Mouse (Mus musculus): ENCODE measurements around the gene Smlr1. TPM values are rescaled to one million over a fixed set of nuclear protein-coding genes. Genes with fewer than 3 reads are reported as not detected.

Gene Smlr1
- polyA plus RNA-seq (2015; fragmentation: Nextera tagmentation; extraction: Ambion mirVana) = 64.3 and 73.2 TPM in 2 replicates

DNA sequence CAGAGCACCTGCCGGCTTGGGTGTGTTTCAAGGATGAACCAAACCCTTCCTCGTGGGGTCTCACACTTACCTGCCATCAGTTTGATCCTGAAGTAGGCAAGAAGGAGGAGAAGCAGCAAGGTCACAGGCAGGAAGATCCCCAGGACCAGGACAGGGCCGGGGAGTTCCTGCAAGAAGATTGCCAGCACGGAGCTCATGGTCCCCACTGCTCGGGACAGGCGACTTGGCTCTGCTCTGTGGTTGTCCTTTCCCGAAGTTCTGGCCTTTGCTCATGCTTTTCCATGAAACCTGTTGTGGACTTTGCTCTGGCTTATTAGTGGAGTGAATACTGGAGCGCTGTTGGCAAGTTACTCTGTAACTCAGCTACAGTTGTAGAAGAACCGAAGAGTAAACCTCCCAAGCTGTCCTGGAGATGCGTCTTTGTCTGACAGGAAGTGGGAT, at the start of gene Smlr1:
Gene Smlr1, minus strand, starts transcription at position 377 of the 441 bp plus-strand sequence.
- Histone ChIP-seq H3K9ac (replicated peaks) (peak within 1 kb of the TSS; percentile 63), H3K4me2 (ENCODE audit: low read depth, low read length) (peak within 1 kb of the TSS; percentile 63), H3K27ac (ENCODE audit: low read depth) (peak within 1 kb of the TSS; percentile 93), H3K4me1 (ENCODE audit: insufficient read depth) (peaks cover 8% of the 10 kb centered on the region; the same call in 1 of the 2 replicates), H3K9me3 (ENCODE audit: low read length) (no peaks in the 10 kb centered on the region), H3K4me3 (ENCODE audit: low read depth, low read length) (peak within 1 kb of the TSS; percentile 46), H3K36me3 (replicated peaks; ENCODE audit: insufficient read depth, low read length) (no peaks in the 10 kb centered on the region), H3K27me3 (ENCODE audit: insufficient read depth, low read length) (no peaks in the 10 kb centered on the region)
- ATAC-seq = peak; percentile 69
- TF ChIP-seq EP300 (IDR thresholded peaks at IDR 0.05; ENCODE audit: low read depth) = no peak
- no peak for TF ChIP-seq CTCF (IDR thresholded peaks at IDR 0.05; ENCODE audit: low read depth)
- DNase-seq = peak; percentile 47
- 50% methylated on average over 10 of the region's 10 CpGs for WGBS (ENCODE audit: insufficient replicate concordance)

DNA sequence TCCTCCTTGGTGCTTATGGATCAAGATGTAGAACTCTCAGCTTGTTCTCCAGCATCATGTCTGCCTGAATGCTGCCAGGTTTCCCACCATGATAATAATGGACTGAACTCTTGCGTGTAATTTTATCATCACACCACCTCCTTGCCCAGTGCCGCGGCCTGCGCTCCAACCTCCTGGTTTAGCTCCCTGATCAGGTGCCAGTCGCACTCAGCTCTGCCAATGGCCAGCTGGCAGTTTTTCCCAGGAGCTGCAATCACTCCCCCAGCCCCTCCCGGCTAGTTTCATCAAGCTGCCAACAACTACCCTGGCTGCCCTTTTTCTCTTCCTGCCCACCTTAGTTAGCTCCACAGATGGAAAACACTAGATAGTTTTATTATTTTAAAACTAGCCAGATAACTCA, 48.8 kb upstream of the Smlr1 start:
- DNase-seq (no peak), ATAC-seq (no peak)
- H3K4me2 ChIP-seq (ENCODE audit: low read depth, low read length) = no peak overlapping the region
- no peaks in the 10 kb centered on the region for H3K36me3 ChIP-seq (replicated peaks; ENCODE audit: insufficient read depth, low read length)
- H3K9ac ChIP-seq (replicated peaks) = no peak overlapping the region
- TF ChIP-seq CTCF (IDR thresholded peaks at IDR 0.05; ENCODE audit: low read depth) (no peak), EP300 (IDR thresholded peaks at IDR 0.05; ENCODE audit: low read depth) (no peak)
- no peaks in the 10 kb centered on the region for H3K4me1 ChIP-seq (ENCODE audit: insufficient read depth)
- no peak overlapping the region for H3K4me3 ChIP-seq (ENCODE audit: low read depth, low read length)
- no peak overlapping the region for H3K27ac ChIP-seq (ENCODE audit: low read depth)
- H3K27me3 ChIP-seq (ENCODE audit: insufficient read depth, low read length) = no peaks in the 10 kb centered on the region
- H3K9me3 ChIP-seq (ENCODE audit: low read length) = no peaks in the 10 kb centered on the region
- 82% methylated on average over 6 of the region's 6 CpGs for whole genome bisulfite sequencing (ENCODE audit: insufficient replicate concordance)

DNA sequence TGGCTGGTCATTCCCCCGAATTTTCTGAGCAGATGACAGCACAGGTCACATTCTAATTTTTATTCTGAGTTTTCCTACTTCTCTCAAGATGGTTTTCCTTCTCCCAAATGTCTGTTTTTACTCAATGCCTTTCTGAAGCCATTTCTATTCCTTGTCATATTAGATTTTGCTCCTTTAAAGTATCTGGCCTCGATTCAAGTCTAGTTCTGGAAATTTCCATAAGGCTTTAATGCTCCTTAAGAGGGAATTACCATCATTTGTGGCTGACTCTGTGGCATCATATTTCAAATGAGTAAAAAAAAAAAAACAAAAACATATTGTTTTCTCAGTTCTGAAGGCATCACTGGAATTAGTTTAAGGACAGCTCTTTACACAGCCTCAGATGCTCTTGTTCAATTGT, 44.0 kb upstream of the Smlr1 start:
- Histone ChIP-seq H3K4me1 (ENCODE audit: insufficient read depth) (no peaks in the 10 kb centered on the region), H3K36me3 (replicated peaks; ENCODE audit: insufficient read depth, low read length) (no peaks in the 10 kb centered on the region), H3K4me3 (ENCODE audit: low read depth, low read length) (no peak overlapping the region), H3K4me2 (ENCODE audit: low read depth, low read length) (no peak overlapping the region), H3K27ac (ENCODE audit: low read depth) (no peak overlapping the region), H3K27me3 (ENCODE audit: insufficient read depth, low read length) (no peaks in the 10 kb centered on the region), H3K9me3 (ENCODE audit: low read length) (no peaks in the 10 kb centered on the region), H3K9ac (replicated peaks) (no peak overlapping the region)
- WGBS (ENCODE audit: insufficient replicate concordance) = 66% methylated on average over 2 of the region's 2 CpGs
- TF ChIP-seq CTCF (IDR thresholded peaks at IDR 0.05; ENCODE audit: low read depth) (no peak), EP300 (IDR thresholded peaks at IDR 0.05; ENCODE audit: low read depth) (no peak)
- DNase-seq (no peak), ATAC-seq (no peak)

DNA sequence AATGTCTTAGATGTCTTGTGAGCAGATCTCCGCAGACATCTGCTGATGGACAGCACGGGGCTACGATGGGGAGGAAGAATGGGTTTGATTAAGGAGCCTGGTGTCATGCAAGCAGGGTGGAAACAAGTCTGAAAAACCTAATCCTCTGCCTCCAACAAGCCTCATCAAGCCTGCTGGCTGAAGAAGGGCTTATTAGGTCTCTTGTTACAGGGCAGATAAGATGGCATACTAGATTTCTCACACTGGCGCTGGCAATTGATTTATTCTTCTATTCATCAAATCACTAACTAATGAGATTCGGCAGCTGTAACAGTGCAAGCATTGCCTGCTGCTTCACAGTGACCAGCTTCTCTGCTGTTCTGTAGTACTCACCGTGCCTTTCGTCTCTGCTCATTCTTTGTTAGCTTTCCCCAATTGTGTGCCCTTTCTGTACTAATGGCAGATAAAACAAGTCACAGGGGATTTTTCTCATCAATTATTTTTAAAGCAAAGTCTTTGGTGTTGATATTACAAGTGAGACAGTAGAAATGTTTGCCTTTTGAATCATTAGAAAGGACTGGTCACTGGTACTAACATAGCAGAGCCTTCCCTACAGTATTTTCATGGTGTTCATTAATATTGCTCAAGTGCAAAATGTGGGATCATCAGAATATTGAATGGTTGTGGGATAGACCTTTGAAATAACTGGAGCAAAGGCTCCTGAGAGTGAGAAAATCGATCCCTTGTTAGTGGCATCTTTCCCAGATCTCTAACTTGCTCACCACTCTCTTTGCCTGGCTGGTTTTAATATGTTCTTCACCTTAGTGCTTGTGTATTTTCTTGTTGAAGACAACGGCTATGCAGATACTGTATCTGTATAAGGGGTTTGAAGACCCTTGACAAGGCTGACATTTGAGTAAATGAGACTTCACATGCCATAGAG, 35.5 kb upstream of the Smlr1 start:
- H3K9me3 ChIP-seq (ENCODE audit: low read length) = no peaks in the 10 kb centered on the region
- no peaks in the 10 kb centered on the region for H3K36me3 ChIP-seq (replicated peaks; ENCODE audit: insufficient read depth, low read length)
- H3K4me3 ChIP-seq (ENCODE audit: low read depth, low read length) = no peak overlapping the region
- no peak overlapping the region for H3K9ac ChIP-seq (replicated peaks)
- H3K4me1 ChIP-seq (ENCODE audit: insufficient read depth) = no peaks in the 10 kb centered on the region
- DNase-seq (no peak), ATAC-seq (no peak)
- no peak overlapping the region for H3K4me2 ChIP-seq (ENCODE audit: low read depth, low read length)
- TF ChIP-seq EP300 (IDR thresholded peaks at IDR 0.05; ENCODE audit: low read depth) (no peak), CTCF (IDR thresholded peaks at IDR 0.05; ENCODE audit: low read depth) (no peak)
- 76% methylated on average over 9 of the region's 9 CpGs for WGBS (ENCODE audit: insufficient replicate concordance)
- no peak overlapping the region for H3K27ac ChIP-seq (ENCODE audit: low read depth)
- no peaks in the 10 kb centered on the region for H3K27me3 ChIP-seq (ENCODE audit: insufficient read depth, low read length)

DNA sequence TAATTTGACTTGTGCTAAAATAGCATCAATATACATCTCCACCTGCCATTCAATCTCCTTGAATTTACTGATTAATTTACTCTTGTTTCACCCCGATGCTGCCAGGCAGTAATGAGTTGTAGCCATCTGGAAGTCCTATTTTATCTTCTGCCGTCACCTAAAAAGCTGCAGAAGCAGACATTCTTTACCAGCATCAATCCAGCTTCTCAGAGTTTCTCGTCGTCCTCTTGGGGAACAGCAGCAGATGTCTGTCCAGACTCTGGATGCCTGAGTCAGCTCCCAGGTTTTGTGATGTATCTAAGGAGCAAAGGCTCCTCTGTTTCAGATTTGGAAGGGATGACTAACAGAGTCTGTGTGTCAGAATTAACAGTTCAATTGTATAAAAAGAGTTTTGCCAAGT, 16.9 kb upstream of the Smlr1 start:
- H3K9me3 ChIP-seq (ENCODE audit: low read length) = no peaks in the 10 kb centered on the region
- 66% methylated on average over 4 of the region's 4 CpGs for WGBS (ENCODE audit: insufficient replicate concordance)

DNA sequence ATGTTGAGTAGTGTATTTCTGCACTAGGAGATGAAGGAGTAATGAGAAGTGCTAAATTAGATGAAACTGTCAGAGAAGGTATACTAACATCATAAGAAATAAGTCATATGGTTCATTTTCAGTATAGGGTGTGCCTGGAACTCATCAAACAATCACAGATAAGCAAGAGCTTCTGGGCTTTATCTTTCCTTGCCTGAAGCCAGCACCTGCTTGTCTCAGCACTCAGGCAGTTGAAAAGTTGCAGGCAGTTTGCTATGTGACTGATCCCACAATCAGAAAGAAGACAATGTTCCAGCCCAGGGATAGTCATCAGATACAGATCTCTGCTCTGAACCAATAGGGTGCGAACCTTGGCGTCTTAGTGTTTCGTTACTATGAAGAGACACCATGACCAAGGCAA, 5.0 kb upstream of the Smlr1 start:
- Histone ChIP-seq H3K4me3 (ENCODE audit: low read depth, low read length) (no peak overlapping the region), H3K9ac (replicated peaks) (no peak overlapping the region), H3K27me3 (ENCODE audit: insufficient read depth, low read length) (no peaks in the 10 kb centered on the region), H3K27ac (ENCODE audit: low read depth) (no peak overlapping the region), H3K4me2 (ENCODE audit: low read depth, low read length) (no peak overlapping the region), H3K4me1 (ENCODE audit: insufficient read depth) (peaks cover 8% of the 10 kb centered on the region; the same call in 1 of the 2 replicates), H3K9me3 (ENCODE audit: low read length) (no peaks in the 10 kb centered on the region), H3K36me3 (replicated peaks; ENCODE audit: insufficient read depth, low read length) (no peaks in the 10 kb centered on the region)
- TF ChIP-seq CTCF (IDR thresholded peaks at IDR 0.05; ENCODE audit: low read depth) = no peak
- no peak for TF ChIP-seq EP300 (IDR thresholded peaks at IDR 0.05; ENCODE audit: low read depth)
- DNase-seq (no peak), ATAC-seq (no peak)
- WGBS (ENCODE audit: insufficient replicate concordance) = 79% methylated on average over 3 of the region's 3 CpGs

More for the DNA sequence above, 16.9 kb upstream of the Smlr1 start:
- H3K27me3 ChIP-seq (ENCODE audit: insufficient read depth, low read length) = no peaks in the 10 kb centered on the region
- H3K9ac ChIP-seq (replicated peaks) = no peak overlapping the region
- H3K4me2 ChIP-seq (ENCODE audit: low read depth, low read length) = no peak overlapping the region
- TF ChIP-seq CTCF (IDR thresholded peaks at IDR 0.05; ENCODE audit: low read depth) = no peak
- TF ChIP-seq EP300 (IDR thresholded peaks at IDR 0.05; ENCODE audit: low read depth) = no peak
- H3K27ac ChIP-seq (ENCODE audit: low read depth) = no peak overlapping the region
- no peak overlapping the region for H3K4me3 ChIP-seq (ENCODE audit: low read depth, low read length)
- H3K4me1 ChIP-seq (ENCODE audit: insufficient read depth) = no peaks in the 10 kb centered on the region
- no peaks in the 10 kb centered on the region for H3K36me3 ChIP-seq (replicated peaks; ENCODE audit: insufficient read depth, low read length)
- ATAC-seq (no peak), DNase-seq (no peak)
